Mouse (Mus musculus) forebrain, embryonic 14.5 days (tissue): ENCODE measurements around the gene Mtfp1. TPM values are rescaled to one million over a fixed set of nuclear protein-coding genes. Genes with fewer than 3 reads are reported as not detected.
"Not testable (repeated sequence)": the region's sequence is repeated elsewhere in the genome, so short reads cannot be mapped to it uniquely, and the experiment has no call there.

Experiments
- ATAC-seq: fragments of 200-750 bp; cut with Nextera tagmentation; 2 replicates; pipeline ENCODE4 v1.8.0; 2017; ENCODE audit warnings: mild to moderate bottlenecking, moderate library complexity
- DNase-seq: peaks from one replicate; pipeline ENCODE4 v3.0.0-alpha.2; 2015; ENCODE audit warnings: low spot score
- H3K27ac ChIP-seq: fragments of 300-500 bp; sonication (generic); 2 replicates; pipeline ENCODE4 v1.5.1; 2014; ENCODE audit warnings: low read depth, mild to moderate bottlenecking, control low read depth, low read length, moderate library complexity
- H3K27me3 ChIP-seq: fragments of 300-500 bp; sonication (generic); replicated peaks from 2 replicates; pipeline ENCODE4 v1.6.1; 2014; ENCODE audit warnings: low read length, control low read depth, mixed read lengths; ENCODE audit not compliant: control insufficient read depth, insufficient read depth
- H3K36me3 ChIP-seq: fragments of 300-500 bp; sonication (generic); 2 replicates; pipeline ENCODE4 v1.6.1; 2014; ENCODE audit warnings: low read length, control low read depth; ENCODE audit not compliant: control insufficient read depth, insufficient read depth
- H3K4me1 ChIP-seq: fragments of 300-500 bp; sonication (generic); 2 replicates; pipeline ENCODE4 v1.6.1; 2014; ENCODE audit warnings: antibody characterized with exemption, low read length, control low read depth; ENCODE audit not compliant: control insufficient read depth, insufficient read depth
- H3K4me2 ChIP-seq: fragments of 300-500 bp; sonication (generic); 2 replicates; pipeline ENCODE4 v1.6.1; 2014; ENCODE audit warnings: mild to moderate bottlenecking, control low read depth, low read length
- H3K4me3 ChIP-seq: fragments of 300-500 bp; sonication (generic); 2 replicates; pipeline ENCODE4 v1.5.1; 2014; ENCODE audit warnings: low read depth, low read length, control low read depth
- H3K9ac ChIP-seq: fragments of 300-500 bp; sonication (generic); 2 replicates; pipeline ENCODE4 v1.6.1; 2014; ENCODE audit warnings: mild to moderate bottlenecking, low read length, control low read depth, moderate library complexity
- H3K9me3 ChIP-seq: fragments of 300-500 bp; sonication (generic); replicated peaks from 2 replicates; pipeline ENCODE4 v1.6.1; 2016; ENCODE audit warnings: low read length, control low read depth, mixed read lengths; ENCODE audit not compliant: control insufficient read depth
- WGBS: fragments of 180-500 bp; shearing (Covaris S2); extraction: QIAGEN DNeasy Blood & Tissue Kit; methylation state at CpG from one replicate; pipeline ENCODE4 v1.1.7; 2014; 5-methylcytosine and 5-hydroxymethylcytosine counted together
- polyA plus RNA-seq: library from polyadenylated mRNA; unstranded; fragments of >200 nt; fragmentation: Nextera tagmentation; extraction: Ambion mirVana; gene quantifications from 2 replicates; pipeline ENCODE4 v1.2.1, GENCODE M21; 2014

Gene Mtfp1
- polyA plus RNA-seq, 1 experiment from 2014 or later: 6.7 TPM

GRCm38 (mm10) chr11:4117372-4118071, 22.3 kb upstream of the Mtfp1 start:
- Histone ChIP-seq H3K9me3 (no peaks in the 10 kb centered on the region), H3K27ac (no peak overlapping the region), H3K27me3 (no peaks in the 10 kb centered on the region; the same call in 1 of the 2 replicates), H3K9ac (peak overlapping the region; percentile 78; the same call in 1 of the 2 replicates), H3K4me2 (peak overlapping the region; percentile 97), H3K4me3 (peak overlapping the region; percentile 52), H3K4me1 (0 out of 2 replicates have a peak, but pooled peaks cover 7% of the 10 kb centered on the region), H3K36me3 (no peaks in the 10 kb centered on the region)
- 20% methylated on average over 3 of the region's 3 CpGs for WGBS
- ATAC-seq (no peak), DNase-seq (peak; percentile 17)

GRCm38 (mm10) chr11:4116458-4117141, 21.4 kb upstream of the Mtfp1 start:
- Histone ChIP-seq H3K9me3 (no peaks in the 10 kb centered on the region), H3K4me2 (no peak overlapping the region), H3K9ac (peak overlapping the region; percentile 17; the same call in 1 of the 2 replicates), H3K27ac (no peak overlapping the region), H3K4me3 (no peak overlapping the region), H3K4me1 (0 out of 2 replicates have a peak, but pooled peaks cover 7% of the 10 kb centered on the region), H3K36me3 (no peaks in the 10 kb centered on the region), H3K27me3 (no peaks in the 10 kb centered on the region; the same call in 1 of the 2 replicates)
- 59% methylated on average over 11 of the region's 11 CpGs for WGBS
- DNase-seq: peak; percentile 34
- ATAC-seq: peak; percentile 16; the same call in 1 of the 2 replicates

- Histone ChIP-seq H3K4me2 (no peak overlapping the region), H3K27me3 (no peaks in the 10 kb centered on the region; the same call in 1 of the 2 replicates), H3K4me3 (no peak overlapping the region), H3K9ac (no peak overlapping the region; the same call in 1 of the 2 replicates), H3K9me3 (no peaks in the 10 kb centered on the region), H3K36me3 (no peaks in the 10 kb centered on the region), H3K4me1 (0 out of 2 replicates have a peak, but pooled peaks cover 7% of the 10 kb centered on the region), H3K27ac (no peak overlapping the region)
- DNase-seq: no peak
- WGBS: 84% methylated on average over 4 of the region's 4 CpGs
- ATAC-seq: no peak
Observed at GRCm38 (mm10) chr11:4115407-4115806, 20.2 kb upstream of the Mtfp1 start.

- not testable (repeated sequence) for ATAC-seq, H3K9me3 ChIP-seq, DNase-seq, H3K9ac ChIP-seq, H3K4me1 ChIP-seq, H3K27me3 ChIP-seq, H3K4me2 ChIP-seq, H3K4me3 ChIP-seq, H3K36me3 ChIP-seq, H3K27ac ChIP-seq
- 57% methylated on average over 6 of the region's 6 CpGs for WGBS
Observed at GRCm38 (mm10) chr11:4114541-4114940, 19.3 kb upstream of the Mtfp1 start.

GRCm38 (mm10) chr11:4113970-4114369, 18.7 kb upstream of the Mtfp1 start:
- H3K27me3 ChIP-seq: no peaks in the 10 kb centered on the region
- no peak for DNase-seq
- no peaks in the 10 kb centered on the region for H3K9me3 ChIP-seq
- no peaks in the 10 kb centered on the region for H3K36me3 ChIP-seq
- WGBS: 85% methylated on average over 6 of the region's 6 CpGs
- 0 out of 2 replicates have a peak, but pooled peaks cover 7% of the 10 kb centered on the region for H3K4me1 ChIP-seq
- no peak overlapping the region for H3K4me3 ChIP-seq
- no peak overlapping the region for H3K9ac ChIP-seq
- ATAC-seq: no peak
- H3K4me2 ChIP-seq: no peak overlapping the region
- no peak overlapping the region for H3K27ac ChIP-seq

- Histone ChIP-seq H3K27me3 (no peaks in the 10 kb centered on the region), H3K4me1 (0 out of 2 replicates have a peak, but pooled peaks cover 7% of the 10 kb centered on the region), H3K4me3 (no peak overlapping the region), H3K36me3 (no peaks in the 10 kb centered on the region), H3K27ac (no peak overlapping the region), H3K4me2 (no peak overlapping the region), H3K9me3 (no peaks in the 10 kb centered on the region), H3K9ac (no peak overlapping the region)
- DNase-seq (no peak), ATAC-seq (no peak)
- WGBS: 88% methylated on average over 4 of the region's 4 CpGs
Observed at GRCm38 (mm10) chr11:4113496-4113895, 18.3 kb upstream of the Mtfp1 start.

GRCm38 (mm10) chr11:4112861-4113260, 17.6 kb upstream of the Mtfp1 start:
- no peak overlapping the region for H3K9ac ChIP-seq
- no peak overlapping the region for H3K4me2 ChIP-seq
- H3K27ac ChIP-seq: no peak overlapping the region
- DNase-seq (no peak), ATAC-seq (no peak)
- H3K9me3 ChIP-seq: no peaks in the 10 kb centered on the region
- H3K36me3 ChIP-seq: no peaks in the 10 kb centered on the region
- 86% methylated on average over 6 of the region's 6 CpGs for WGBS
- no peak overlapping the region for H3K4me3 ChIP-seq
- no peaks in the 10 kb centered on the region for H3K27me3 ChIP-seq
- H3K4me1 ChIP-seq: 0 out of 2 replicates have a peak, but pooled peaks cover 5% of the 10 kb centered on the region

GRCm38 (mm10) chr11:4112033-4112432, 16.8 kb upstream of the Mtfp1 start:
- ATAC-seq: no peak
- 95% methylated on average over 4 of the region's 4 CpGs for WGBS

GRCm38 (mm10) chr11:4108691-4109090, 13.4 kb upstream of the Mtfp1 start:
- Histone ChIP-seq H3K4me2 (no peak overlapping the region), H3K36me3 (no peaks in the 10 kb centered on the region), H3K9ac (no peak overlapping the region), H3K27ac (no peak overlapping the region), H3K27me3 (no peaks in the 10 kb centered on the region), H3K4me3 (no peak overlapping the region), H3K9me3 (no peaks in the 10 kb centered on the region), H3K4me1 (no peaks in the 10 kb centered on the region)
- no peak for DNase-seq
- no peak for ATAC-seq
- 88% methylated on average over 7 of the region's 7 CpGs for WGBS

More at GRCm38 (mm10) chr11:4112033-4112432, 16.8 kb upstream of the Mtfp1 start:
- Histone ChIP-seq H3K27me3 (no peaks in the 10 kb centered on the region), H3K9me3 (no peaks in the 10 kb centered on the region), H3K36me3 (no peaks in the 10 kb centered on the region), H3K4me3 (no peak overlapping the region), H3K4me2 (no peak overlapping the region), H3K4me1 (0 out of 2 replicates have a peak, but pooled peaks cover 3% of the 10 kb centered on the region), H3K9ac (no peak overlapping the region), H3K27ac (no peak overlapping the region)
- DNase-seq: no peak
